Mouse (Mus musculus): ENCODE measurements around the gene Chsy1.

DNA sequence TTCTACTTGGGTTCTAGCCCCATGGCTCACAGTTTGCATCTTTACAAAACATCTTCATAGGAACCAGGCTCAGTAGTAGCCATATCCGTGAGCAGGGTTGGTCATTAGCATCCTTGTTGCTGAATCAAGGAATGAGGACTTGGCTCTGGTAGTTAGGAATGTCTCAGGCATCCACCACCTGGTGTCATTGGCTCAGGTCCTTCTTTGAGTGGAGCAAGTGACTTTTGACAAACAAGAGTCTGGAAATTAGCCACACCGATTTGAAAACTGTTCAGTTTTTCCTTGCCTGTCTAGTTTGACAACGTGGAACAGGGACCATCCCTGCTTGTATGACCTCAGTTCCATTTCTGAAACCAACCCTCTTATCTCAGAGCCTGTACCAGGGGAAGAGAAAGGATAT lies 41.1 kb downstream of the Chsy1 start:
- no peak for TF ChIP-seq CTCF (IDR thresholded peaks at IDR 0.05; ENCODE audit: insufficient read depth, low read depth, low read length)
- no peak for TF ChIP-seq POLR2A (IDR thresholded peaks at IDR 0.05; ENCODE audit: insufficient read depth, low read depth, low read length)
